Mouse (Mus musculus) kidney, adult 2 months (tissue): ENCODE measurements around the gene Gm8082.
"Not testable (repeated sequence)": the region's sequence is repeated elsewhere in the genome, so short reads cannot be mapped to it uniquely, and the experiment has no call there.

Source experiments
- CTCF ChIP-seq: fragments of 200-500 bp; conservative IDR thresholded peaks from 2 replicates; pipeline ENCODE4 v1.5.1; 2011; ENCODE audit warnings: low read depth, mild to moderate bottlenecking, control low read depth, low read length, moderate library complexity, mixed read lengths; ENCODE audit not compliant: insufficient read depth, insufficient read length
- POLR2A ChIP-seq: fragments of 200-500 bp; IDR thresholded peaks from one replicate; pipeline ENCODE4 v1.6.1; 2011; ENCODE audit warnings: low read depth, low read length, control low read depth

GRCm38 (mm10) chr14:43015528-43015927 is 22.1 kb upstream of the Gm8082 start, which contains the start of gene Gm10376:
- not testable (repeated sequence) for TF ChIP-seq CTCF, POLR2A
